Comparison of ENCODE assay signal across 11 mouse cellular contexts in genomic region chr17:84099737-84100136, GRCm38 (mm10).
DNase-seq lines count a peak whose midpoint lies in the region; ATAC-seq and TF ChIP-seq lines count a peak whose summit lies in the region.
"Had no signal": no experiment of that assay in that cellular context is flagged by ENCODE, and none has a peak within 500 bp of the region (broad histone marks: within the 10 kb centered on the region; RNA-seq: fewer than 3 reads in every experiment).

No protein-coding gene starts in this region.

- no peaks in the 10 kb centered on the region for H3K9me3 ChIP-seq in heart, postnatal 0 days (replicated peaks; ENCODE audit: control insufficient read depth, low read length)
- H3K9me3 ChIP-seq in midbrain, postnatal 0 days (ENCODE audit: low read length): no peaks in the 10 kb centered on the region

- H3K4me3 ChIP-seq in layer of hippocampus, adult 2 months: no peak overlapping the region
- no peak overlapping the region for H3K4me3 ChIP-seq in bone marrow macrophage, adult 2 months (ENCODE audit: insufficient read depth, low read length)
- no peak overlapping the region for H3K4me3 ChIP-seq in heart, postnatal 0 days (ENCODE audit: low read depth, low read length)
- H3K4me3 ChIP-seq in midbrain, postnatal 0 days (ENCODE audit: low read depth, low read length): no peak overlapping the region

- no peak for TF ChIP-seq EP300 in heart, postnatal 0 days (IDR thresholded peaks at IDR 0.05; ENCODE audit: low read depth)

- intact Hi-C loops in gastrocnemius, postnatal 14 days (cut with DNase I; ENCODE audit: low total_unique reads): loop anchor here (5.0 kb wide), 1 partner anchor 72 kb away; no protein-coding TSS in a partner anchor

- DNase-seq in gastrocnemius, postnatal 14 days: peak; percentile 73
- DNase-seq in gastrocnemius, adult 18-20 months (ENCODE audit: low spot score): no peak
- DNase-seq in layer of hippocampus, adult 2 months (ENCODE audit: low spot score in 2 of 2): no peak
- no peak for DNase-seq in layer of hippocampus, adult 8-10 months (ENCODE audit: low spot score in 2 of 2)
- DNase-seq in heart, postnatal 0 days (ENCODE audit: low spot score): no peak
- no peak for DNase-seq in embryo, embryonic 10 days (ENCODE audit: low spot score)
- DNase-seq in midbrain, postnatal 0 days (ENCODE audit: low spot score): no peak
- DNase-seq: right cerebral cortex, postnatal 25 days had no signal

- WGBS in heart, postnatal 0 days: 71% methylated on average over 9 of the region's 9 CpGs
- WGBS in midbrain, postnatal 0 days: 88% methylated on average over 9 of the region's 9 CpGs

- peak overlapping the region; percentile 73 for H3K27ac ChIP-seq in layer of hippocampus, adult 2 months
- peak overlapping the region; percentile 94 for H3K27ac ChIP-seq in bone marrow macrophage, adult 2 months (ENCODE audit: insufficient read depth, low read depth, low read length)
- no peak overlapping the region for H3K27ac ChIP-seq in heart, postnatal 0 days (ENCODE audit: low read depth)
- no peak overlapping the region for H3K27ac ChIP-seq in midbrain, postnatal 0 days (ENCODE audit: low read depth, low read length)

- H3K4me1 ChIP-seq in bone marrow macrophage, adult 2 months (ENCODE audit: control insufficient read depth, insufficient read depth, low read length): peaks cover 57% of the 10 kb centered on the region
- peaks cover 32% of the 10 kb centered on the region for H3K4me1 ChIP-seq in heart, postnatal 0 days (ENCODE audit: control insufficient read depth, insufficient read depth)
- no peaks in the 10 kb centered on the region for H3K4me1 ChIP-seq in midbrain, postnatal 0 days (ENCODE audit: insufficient read depth, low read length)

- no peak overlapping the region for H3K4me2 ChIP-seq in heart, postnatal 0 days (ENCODE audit: low read depth, low read length)
- H3K4me2 ChIP-seq in midbrain, postnatal 0 days (ENCODE audit: low read depth, low read length, poor library complexity, severe bottlenecking): no peak overlapping the region
- H3K4me2 ChIP-seq: liver, embryonic 11.5 days had no signal

- TF ChIP-seq CTCF in layer of hippocampus, adult 2 months (conservative IDR thresholded peaks at IDR 0.05): no peak
- TF ChIP-seq CTCF in bone marrow macrophage, adult 2 months (IDR thresholded peaks at IDR 0.05; ENCODE audit: low read depth, low read length): no peak
- no peak for TF ChIP-seq CTCF in heart, postnatal 0 days (IDR thresholded peaks at IDR 0.05; ENCODE audit: low read depth)
- TF ChIP-seq CTCF in midbrain, postnatal 0 days (IDR thresholded peaks at IDR 0.05): no peak

- no peak for TF ChIP-seq POLR2A in bone marrow macrophage, adult 2 months (IDR thresholded peaks at IDR 0.05; ENCODE audit: borderline replicate concordance, low read depth, low read length)

- H3K36me3 ChIP-seq in heart, postnatal 0 days (replicated peaks; ENCODE audit: control insufficient read depth, insufficient read depth, low read length): no peaks in the 10 kb centered on the region
- H3K36me3 ChIP-seq in midbrain, postnatal 0 days (ENCODE audit: insufficient read depth, low read length): no peaks in the 10 kb centered on the region

- ATAC-seq in heart, postnatal 0 days (ENCODE audit: insufficient read depth, low read depth): 0 out of 2 replicates have a peak, but pooled peaks have one; percentile 29
- ATAC-seq in midbrain, postnatal 0 days (ENCODE audit: low FRiP score): no peak
- ATAC-seq: CD4-positive, CD25-positive, alpha-beta regulatory T cell, adult 4 months had no signal

- no peak overlapping the region for H3K9ac ChIP-seq in heart, postnatal 0 days (replicated peaks; ENCODE audit: low read depth, low read length)
- H3K9ac ChIP-seq in midbrain, postnatal 0 days (replicated peaks; ENCODE audit: low read length, poor library complexity, severe bottlenecking): no peak overlapping the region

- H3K27me3 ChIP-seq in heart, postnatal 0 days (ENCODE audit: control insufficient read depth, insufficient read depth, low read length): no peaks in the 10 kb centered on the region; the same call in 1 of the 2 replicates
- H3K27me3 ChIP-seq in midbrain, postnatal 0 days (ENCODE audit: insufficient read depth, low read length): no peaks in the 10 kb centered on the region

Comparison
In these comparisons a context has a peak if more than half of its experiments do, and no peak if none do; other contexts are left out.
1. H3K27ac ChIP-seq: peak in layer of hippocampus, adult 2 months (single experiment) and bone marrow macrophage, adult 2 months (single experiment); none in heart, postnatal 0 days (single experiment) and midbrain, postnatal 0 days (single experiment).